Mouse (Mus musculus): ENCODE measurements around the gene Dmkn.

GRCm38 (mm10) chr7:30803256-30803655 is 39.7 kb downstream of the Dmkn start:
- TF ChIP-seq POLR2A (IDR thresholded peaks at IDR 0.05; ENCODE audit: borderline replicate concordance, low read depth, low read length) (no peak), CTCF (IDR thresholded peaks at IDR 0.05; ENCODE audit: low read depth, low read length) (no peak)
